Mouse (Mus musculus) right cerebral cortex, postnatal 36 days (tissue): ENCODE data around the gene Uck2.

Source experiments
- DNase-seq, 2 experiments: peaks; one replicate each; pipeline ENCODE4 v3.0.0; 2022; ENCODE audit warnings: low spot score in 2 of 2, mixed read lengths in 1 of 2

The Uck2 gene

DNA sequence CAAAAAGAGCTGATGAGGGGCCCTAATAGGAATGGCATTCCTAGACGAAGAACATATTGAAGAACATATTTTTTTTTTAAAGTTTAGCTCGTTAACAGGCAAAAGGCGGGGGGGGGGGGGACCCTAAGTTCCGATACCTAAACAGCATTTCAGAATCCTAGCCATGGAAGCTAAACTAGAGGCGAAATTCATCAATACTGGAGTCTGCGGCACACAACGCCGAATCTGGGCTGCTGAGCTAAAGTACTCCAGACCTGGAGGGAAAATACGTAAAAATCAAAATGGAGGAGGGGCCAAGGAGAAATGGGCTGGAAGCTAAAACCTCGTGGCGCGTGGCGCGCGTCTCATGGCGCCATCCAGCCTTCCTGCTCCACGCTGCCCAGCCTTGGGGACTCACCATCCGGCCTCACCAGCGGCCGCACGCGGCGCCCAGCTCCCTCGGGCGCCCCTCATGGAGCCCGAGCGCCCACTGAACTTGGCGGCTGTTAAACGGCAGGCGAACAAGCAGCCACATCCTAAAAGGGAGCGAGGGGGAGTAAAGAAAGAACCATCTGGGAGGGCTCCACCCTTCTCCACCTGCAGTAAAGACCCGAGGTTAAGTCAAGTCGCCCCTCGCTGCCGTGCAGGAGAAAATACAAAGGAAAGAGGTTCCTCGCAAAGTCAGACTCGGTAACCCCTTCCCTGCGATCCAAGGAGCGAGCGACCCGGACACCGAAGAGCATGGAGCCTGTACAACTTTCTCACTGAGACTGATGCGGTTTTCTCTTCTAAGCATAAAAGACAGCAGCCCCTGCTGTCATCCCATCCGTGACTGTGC is 1.5 kb downstream of the Uck2 start:
- DNase-seq, result peak; percentile 40 to 55

GRCm38 (mm10) chr1:167282768-167283167 is 2.4 kb downstream of the Uck2 start:
- DNase-seq, result no peak

- DNase-seq, result no peak
Measured at GRCm38 (mm10) chr1:167282112-167282511, 3.0 kb downstream of the Uck2 start.

DNA sequence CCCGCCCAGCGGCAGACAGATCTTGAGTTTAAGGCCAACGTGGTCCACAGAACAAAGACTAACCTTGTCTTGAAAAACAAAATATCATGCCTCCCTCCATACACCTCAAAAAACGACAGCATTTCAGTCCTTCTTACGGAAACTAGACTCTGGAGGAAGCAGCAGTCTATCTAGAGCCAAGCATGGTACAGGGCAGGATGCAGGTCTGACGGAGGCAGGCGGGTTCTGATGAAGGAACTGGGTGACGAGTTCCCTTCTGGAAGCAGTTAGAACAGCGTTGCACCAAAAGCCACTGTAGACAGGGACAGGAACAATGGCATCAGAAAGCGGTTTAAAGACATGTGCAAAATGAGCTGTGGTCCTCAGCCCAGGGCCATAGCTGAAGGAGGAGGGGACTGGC is 5.1 kb downstream of the Uck2 start:
- no peak for DNase-seq

GRCm38 (mm10) chr1:167279160-167279715 is 5.9 kb downstream of the Uck2 start:
- DNase-seq, result no peak

GRCm38 (mm10) chr1:167278395-167278794 is 6.7 kb downstream of the Uck2 start:
- DNase-seq, result no peak

DNA sequence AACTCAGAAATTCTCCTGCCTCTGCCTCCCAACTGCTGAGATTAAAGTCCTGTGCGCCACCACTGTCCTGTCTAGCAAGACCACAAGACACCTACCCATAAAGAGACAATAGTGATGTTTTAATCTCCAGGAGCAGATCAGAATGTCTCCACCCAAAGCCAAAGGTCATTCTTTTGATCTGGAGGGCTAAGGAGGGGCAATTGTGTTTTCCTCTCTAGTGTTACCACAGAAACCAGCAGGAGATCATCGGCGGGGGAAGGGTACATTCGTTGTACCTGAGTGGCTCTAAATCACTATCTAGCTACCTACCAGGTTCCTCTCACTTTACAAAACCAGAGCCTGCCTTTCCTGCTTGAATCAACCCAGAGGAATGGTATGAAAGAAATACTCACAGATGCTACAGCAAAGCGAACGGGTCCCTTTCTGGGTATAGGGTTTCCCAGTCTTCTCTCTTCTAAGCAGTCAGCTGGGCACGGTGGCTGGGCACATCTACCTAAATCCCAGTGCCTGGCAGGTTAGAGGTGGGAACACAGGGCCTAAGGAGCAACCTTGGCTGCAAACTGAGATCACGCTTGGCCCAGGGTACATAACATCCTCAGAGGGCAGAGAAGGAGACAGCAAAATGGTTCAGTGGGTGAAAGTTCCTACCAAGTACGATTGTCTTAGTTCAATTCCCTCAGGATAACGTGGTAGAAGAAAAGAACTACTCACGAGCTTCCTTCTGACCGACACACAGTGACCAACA is 10.3 kb downstream of the Uck2 start:
- no peak for DNase-seq

GRCm38 (mm10) chr1:167273380-167274163 is 11.5 kb downstream of the Uck2 start:
- no peak for DNase-seq

DNA sequence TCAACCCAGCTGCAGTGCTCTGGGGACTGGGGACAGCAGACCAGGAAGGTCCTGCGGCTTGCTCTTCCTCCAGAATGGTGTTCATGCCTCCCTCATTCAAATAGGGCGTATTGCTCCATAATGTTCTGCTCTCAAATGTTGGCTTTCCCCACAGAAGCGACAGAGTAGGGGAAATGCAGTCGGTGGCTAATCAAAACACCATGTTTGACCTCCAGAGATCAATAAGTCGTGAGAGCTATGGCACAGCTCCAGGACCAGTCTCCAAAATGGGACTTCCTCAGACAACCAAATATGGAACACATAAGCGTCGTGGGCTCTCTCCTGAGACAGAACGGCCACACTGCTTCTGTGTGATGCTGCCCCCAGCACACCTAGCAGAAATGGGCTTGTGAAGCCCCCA is 13.3 kb downstream of the Uck2 start:
- DNase-seq, result no peak

- no peak for DNase-seq
Measured at GRCm38 (mm10) chr1:167271304-167271703, 13.8 kb downstream of the Uck2 start.

DNA sequence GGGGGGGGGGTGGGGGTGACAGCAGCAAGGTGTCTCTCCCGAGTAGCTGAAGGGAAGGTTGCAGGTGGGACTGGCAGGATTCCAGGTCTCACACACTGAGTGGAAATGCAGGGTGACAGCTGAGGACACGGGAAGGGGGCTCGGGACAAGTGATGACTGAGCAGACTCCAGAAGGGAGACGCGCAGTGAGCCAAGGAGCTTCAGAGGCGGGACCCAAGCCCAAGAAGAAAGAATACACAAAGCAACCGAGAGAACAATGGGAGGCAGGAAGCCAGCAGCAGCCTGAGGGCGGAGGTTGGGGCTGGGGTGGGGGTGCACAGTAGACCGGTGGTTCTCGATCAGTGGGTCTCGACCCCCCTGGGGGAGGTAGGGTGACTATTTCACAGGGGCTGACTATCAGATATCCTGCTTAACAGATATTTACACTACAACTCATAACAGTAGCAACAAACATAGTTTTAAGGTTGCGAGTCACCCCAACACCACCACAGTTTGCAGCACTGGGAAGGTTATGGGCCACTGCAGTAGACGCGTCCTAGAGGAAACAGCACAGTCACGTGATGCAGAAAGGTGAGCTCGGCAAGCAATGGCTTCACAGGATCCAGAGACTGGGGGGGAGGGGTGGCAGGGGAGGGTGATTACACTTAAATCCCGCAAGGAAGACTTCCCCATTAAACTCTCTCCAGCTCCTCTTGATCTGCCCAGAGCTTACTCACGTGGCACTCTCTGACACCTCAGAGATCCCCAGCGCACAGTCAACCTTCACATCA is 14.6 kb downstream of the Uck2 start:
- DNase-seq, result no peak

GRCm38 (mm10) chr1:167269856-167270270 is 15.3 kb downstream of the Uck2 start:
- peak in 1 of 2 experiments; percentile 49 for DNase-seq

- no peak for DNase-seq
Measured at GRCm38 (mm10) chr1:167269350-167269811, 15.7 kb downstream of the Uck2 start.

- DNase-seq, result no peak
Measured at GRCm38 (mm10) chr1:167268360-167269063, 16.6 kb downstream of the Uck2 start.

DNA sequence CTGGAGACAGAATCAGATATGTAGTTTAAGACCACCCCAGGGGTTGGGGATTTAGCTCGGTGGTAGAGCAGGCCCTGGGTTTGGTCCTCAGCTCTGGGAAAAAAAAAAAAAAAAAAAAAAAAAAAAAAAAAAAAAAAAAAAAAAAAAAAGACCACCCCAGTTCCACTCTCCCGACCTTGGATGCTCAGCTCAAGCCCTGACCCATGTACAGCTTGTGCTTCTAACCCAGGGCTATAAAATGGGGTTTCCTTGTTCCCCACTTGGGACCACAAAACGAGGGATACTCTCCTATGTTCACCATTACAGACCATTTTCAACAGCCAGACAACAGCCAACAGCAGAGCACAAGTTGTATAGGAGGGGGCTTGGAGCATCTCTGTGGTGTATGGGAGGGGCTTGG is 18.4 kb downstream of the Uck2 start:
- no peak for DNase-seq

DNA sequence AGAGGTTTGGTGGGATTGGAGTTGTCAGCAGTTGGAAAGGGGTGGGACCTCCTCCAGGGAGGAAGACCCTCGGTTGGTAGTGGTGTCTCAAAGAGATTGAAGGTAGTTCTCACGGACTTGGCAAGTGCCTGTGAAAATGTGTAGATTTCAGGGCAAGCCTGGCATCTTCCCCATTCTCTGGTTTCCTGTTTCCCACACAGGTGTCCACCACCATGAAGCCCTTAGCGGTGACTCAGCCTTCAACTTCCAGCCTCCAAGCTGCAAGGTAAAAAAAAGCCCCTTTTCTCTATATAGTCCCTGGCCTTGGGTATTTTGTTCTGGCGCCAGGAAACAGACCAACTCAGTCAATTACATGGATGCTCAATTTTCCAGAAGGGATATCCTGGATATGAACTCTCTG is 19.8 kb downstream of the Uck2 start:
- no peak for DNase-seq

DNA sequence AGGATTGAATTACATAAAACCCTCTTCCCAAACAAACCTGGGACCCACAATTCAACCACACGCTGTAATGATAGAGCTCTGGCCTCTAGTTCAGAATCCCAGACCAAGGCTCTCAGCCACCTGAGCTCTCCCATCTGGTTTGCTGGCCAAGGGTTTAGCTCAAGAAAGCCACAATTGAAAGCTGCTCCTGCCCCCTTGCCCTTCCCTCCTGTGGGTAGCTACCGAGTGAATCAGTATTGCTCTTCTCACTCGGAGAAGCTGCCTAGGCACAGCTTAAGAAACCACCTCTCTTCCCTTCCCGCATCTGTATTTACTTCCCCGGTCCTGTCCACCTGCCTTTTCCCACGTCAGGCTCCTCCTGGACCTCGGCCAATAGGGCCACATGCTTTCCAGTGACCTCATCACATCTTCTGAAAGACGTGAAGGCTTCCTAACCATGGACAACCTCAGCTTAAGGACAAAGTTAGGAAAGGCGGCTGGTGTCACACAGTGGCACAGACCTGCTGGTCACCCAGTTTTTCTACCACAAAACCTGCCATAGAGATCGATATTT is 22.6 kb downstream of the Uck2 start:
- no peak for DNase-seq

- DNase-seq, result no peak
Measured at GRCm38 (mm10) chr1:167261750-167262149, 23.4 kb downstream of the Uck2 start.

GRCm38 (mm10) chr1:167259702-167260101 is 25.4 kb downstream of the Uck2 start:
- peak; percentile 80 to 92 for DNase-seq

DNA sequence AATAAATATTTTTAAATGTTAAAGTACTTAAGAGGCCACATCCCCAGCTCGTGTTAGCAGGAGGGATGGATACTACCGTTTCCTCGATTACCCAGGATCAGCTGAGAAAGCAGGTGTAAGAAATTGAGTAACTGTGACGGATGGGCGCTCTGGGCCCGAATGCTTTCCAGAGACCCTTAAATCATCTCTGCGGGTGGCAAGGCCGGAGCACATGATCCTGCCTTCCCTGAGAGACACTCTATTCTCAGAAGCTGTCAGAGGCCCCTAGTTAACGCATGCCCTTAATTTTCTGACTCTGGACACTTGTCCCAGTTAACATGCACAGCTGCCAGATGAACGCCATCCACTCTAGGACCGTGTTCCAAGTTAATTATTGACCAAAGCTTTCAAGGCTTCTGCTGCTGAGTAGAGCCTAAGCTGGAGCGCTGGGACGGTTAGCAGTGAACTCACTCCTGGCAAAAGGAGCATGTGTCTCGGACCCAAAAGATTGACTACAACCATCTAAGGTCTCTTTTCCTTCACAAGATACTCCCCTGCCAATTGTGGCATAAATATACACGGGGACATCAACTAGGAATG is 28.3 kb downstream of the Uck2 start:
- DNase-seq, result no peak
